Mouse (Mus musculus) stomach, embryonic 14.5 days (tissue): ENCODE results near the gene Myrfl. TPM values are rescaled to one million over a fixed set of nuclear protein-coding genes. Genes with fewer than 3 reads are reported as not detected.

Source experiments
- ATAC-seq: fragments of 200-750 bp; cut with Nextera tagmentation; 2 replicates; pipeline ENCODE4 v1.8.0; 2017; ENCODE audit warnings: low read depth, moderate TSS enrichment; ENCODE audit not compliant: insufficient number of reproducible peaks, insufficient read depth, low FRiP score
- H3K27ac ChIP-seq: fragments of 300-500 bp; sonication (generic); 2 replicates; pipeline ENCODE4 v1.5.1; 2014; ENCODE audit warnings: mild to moderate bottlenecking, low read length, moderate library complexity, mixed read lengths
- H3K27me3 ChIP-seq: fragments of 300-500 bp; sonication (generic); 2 replicates; pipeline ENCODE4 v1.6.1; 2014; ENCODE audit warnings: low read length, control low read depth, mixed read lengths; ENCODE audit not compliant: control insufficient read depth, insufficient read depth
- H3K36me3 ChIP-seq: fragments of 300-500 bp; sonication (generic); 2 replicates; pipeline ENCODE4 v1.6.1; 2014; ENCODE audit warnings: mild to moderate bottlenecking, control low read depth, low read length, moderate library complexity, mixed read lengths; ENCODE audit not compliant: control insufficient read depth, insufficient read depth
- H3K4me1 ChIP-seq: fragments of 300-500 bp; sonication (generic); 2 replicates; pipeline ENCODE4 v1.6.1; 2014; ENCODE audit warnings: low read length, control low read depth, mixed read lengths; ENCODE audit not compliant: control insufficient read depth, insufficient read depth
- H3K4me2 ChIP-seq: fragments of 300-500 bp; sonication (generic); replicated peaks from 2 replicates; pipeline ENCODE4 v1.6.1; 2014; ENCODE audit warnings: low read depth, low read length, control low read depth
- H3K4me3 ChIP-seq: fragments of 300-500 bp; sonication (generic); 2 replicates; pipeline ENCODE4 v1.5.1; 2014; ENCODE audit warnings: low read depth, low read length, control low read depth
- H3K9ac ChIP-seq: fragments of 300-500 bp; sonication (generic); replicated peaks from 2 replicates; pipeline ENCODE4 v1.6.1; 2014; ENCODE audit warnings: low read depth, mild to moderate bottlenecking, control low read depth, low read length, moderate library complexity, mixed read lengths
- H3K9me3 ChIP-seq: fragments of 300-500 bp; sonication (generic); 2 replicates; pipeline ENCODE4 v1.6.1; 2016; ENCODE audit warnings: low read depth, low read length, control low read depth; ENCODE audit not compliant: control insufficient read depth
- WGBS: fragments of 180-500 bp; shearing (Covaris S2); extraction: QIAGEN DNeasy Blood & Tissue Kit; methylation state at CpG from one replicate; pipeline ENCODE4 v1.1.7; 2014; 5-methylcytosine and 5-hydroxymethylcytosine counted together
- polyA plus RNA-seq: library from polyadenylated mRNA; unstranded; fragments of >200 nt; fragmentation: Nextera tagmentation; extraction: Ambion mirVana; gene quantifications from 2 replicates; pipeline ENCODE4 v1.2.1, GENCODE M21; 2014

Gene Myrfl
- polyA plus RNA-seq, 1 experiment from 2014 or later = 0.20 TPM

DNA sequence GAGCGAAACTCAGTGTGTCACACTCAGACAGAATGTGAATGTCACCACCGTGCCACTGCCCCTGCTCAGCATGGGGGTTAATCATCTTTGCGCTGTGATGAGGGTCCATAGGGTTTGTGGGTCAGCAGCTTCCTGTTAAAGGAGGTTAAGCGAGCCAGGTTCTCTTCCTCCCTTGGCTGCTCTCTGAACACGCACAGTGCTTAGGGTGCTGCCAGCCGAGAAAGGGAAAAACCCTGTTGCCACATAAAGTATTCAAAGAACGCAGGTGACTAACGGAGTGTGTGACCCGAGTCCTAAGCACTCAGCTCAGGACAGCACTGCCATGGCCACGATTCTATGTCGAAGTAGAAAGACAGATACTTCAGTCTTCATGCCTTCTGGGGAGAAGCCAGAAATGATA lies 69.4 kb downstream of the Myrfl start:
- H3K27ac ChIP-seq = no peak overlapping the region
- no peaks in the 10 kb centered on the region for H3K9me3 ChIP-seq
- no peaks in the 10 kb centered on the region for H3K4me1 ChIP-seq
- H3K9ac ChIP-seq = no peak overlapping the region
- H3K27me3 ChIP-seq = no peaks in the 10 kb centered on the region
- ATAC-seq = no peak
- no peak overlapping the region for H3K4me3 ChIP-seq
- no peak overlapping the region for H3K4me2 ChIP-seq
- 79% methylated on average over 11 of the region's 11 CpGs for WGBS
- H3K36me3 ChIP-seq = no peaks in the 10 kb centered on the region

- Histone ChIP-seq H3K4me1 (no peaks in the 10 kb centered on the region), H3K4me3 (no peak overlapping the region), H3K27me3 (no peaks in the 10 kb centered on the region), H3K9ac (no peak overlapping the region), H3K27ac (no peak overlapping the region), H3K36me3 (no peaks in the 10 kb centered on the region), H3K4me2 (no peak overlapping the region), H3K9me3 (no peaks in the 10 kb centered on the region)
- 53% methylated on average over 15 of the region's 15 CpGs for WGBS
- no peak for ATAC-seq
Measured at GRCm38 (mm10) chr10:116815311-116816060, 81.2 kb downstream of the Myrfl start.

DNA sequence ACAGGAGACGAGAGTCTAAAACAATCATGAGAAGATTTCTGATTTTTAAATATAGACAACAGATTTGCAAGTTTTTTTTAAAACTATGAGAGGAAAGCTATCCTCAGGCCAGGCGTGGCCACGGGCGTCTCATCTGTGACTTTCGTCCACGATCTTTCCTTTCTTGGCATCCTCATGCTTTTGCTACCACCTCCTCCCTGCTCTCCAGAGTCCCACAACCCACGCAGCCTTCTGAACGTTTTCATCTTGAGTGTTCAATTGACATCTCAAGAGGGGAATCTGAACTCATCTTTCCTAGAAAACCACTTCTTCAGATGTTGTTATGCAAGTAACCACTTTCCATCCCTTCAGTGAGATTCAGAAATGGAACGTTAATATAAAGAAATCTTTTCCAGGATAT lies 83.6 kb downstream of the Myrfl start:
- H3K4me2 ChIP-seq = no peak overlapping the region
- no peak overlapping the region for H3K4me3 ChIP-seq
- no peaks in the 10 kb centered on the region for H3K36me3 ChIP-seq
- H3K27me3 ChIP-seq = no peaks in the 10 kb centered on the region
- 90% methylated on average over 9 of the region's 9 CpGs for WGBS
- H3K4me1 ChIP-seq = no peaks in the 10 kb centered on the region
- no peak overlapping the region for H3K9ac ChIP-seq
- ATAC-seq = no peak
- H3K27ac ChIP-seq = no peak overlapping the region
- no peaks in the 10 kb centered on the region for H3K9me3 ChIP-seq

DNA sequence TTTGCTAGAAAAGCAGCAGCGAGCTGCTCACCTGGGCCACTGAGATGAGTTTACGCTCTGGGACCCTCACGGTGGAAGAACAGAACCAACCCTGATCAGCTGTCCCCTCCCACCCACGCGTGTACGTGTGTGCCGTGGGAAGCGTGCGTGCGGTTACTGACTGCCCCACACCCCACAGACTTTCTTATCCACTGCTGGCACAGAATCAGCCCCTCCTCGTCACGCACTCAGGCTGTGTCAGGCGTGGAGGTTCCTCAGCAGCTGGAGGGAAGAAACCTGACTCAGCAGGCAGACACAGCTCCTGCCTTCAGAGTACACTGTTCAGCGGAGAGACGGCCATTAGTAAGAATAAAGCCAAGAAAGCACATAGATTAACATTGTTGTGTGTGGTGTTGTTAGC lies 86.0 kb downstream of the Myrfl start:
- WGBS = 90% methylated on average over 15 of the region's 15 CpGs
- no peaks in the 10 kb centered on the region for H3K9me3 ChIP-seq
- ATAC-seq = no peak

GRCm38 (mm10) chr10:116809383-116809782 lies 87.3 kb downstream of the Myrfl start:
- Histone ChIP-seq H3K27ac (no peak overlapping the region), H3K27me3 (no peaks in the 10 kb centered on the region), H3K36me3 (no peaks in the 10 kb centered on the region), H3K9me3 (no peaks in the 10 kb centered on the region), H3K4me3 (no peak overlapping the region), H3K4me1 (no peaks in the 10 kb centered on the region), H3K9ac (no peak overlapping the region), H3K4me2 (no peak overlapping the region)
- no peak for ATAC-seq
- WGBS = 41% methylated on average over 9 of the region's 9 CpGs

More for the DNA sequence above, 86.0 kb downstream of the Myrfl start:
- Histone ChIP-seq H3K27ac (no peak overlapping the region), H3K4me2 (no peak overlapping the region), H3K4me3 (no peak overlapping the region), H3K4me1 (no peaks in the 10 kb centered on the region), H3K36me3 (no peaks in the 10 kb centered on the region), H3K9ac (no peak overlapping the region), H3K27me3 (no peaks in the 10 kb centered on the region)

GRCm38 (mm10) chr10:116808556-116809353 lies 88.0 kb downstream of the Myrfl start:
- Histone ChIP-seq H3K27me3 (no peaks in the 10 kb centered on the region), H3K4me3 (no peak overlapping the region), H3K27ac (no peak overlapping the region), H3K9ac (no peak overlapping the region), H3K4me2 (no peak overlapping the region), H3K4me1 (no peaks in the 10 kb centered on the region), H3K9me3 (no peaks in the 10 kb centered on the region), H3K36me3 (no peaks in the 10 kb centered on the region)
- ATAC-seq = no peak
- WGBS = 91% methylated on average over 10 of the region's 10 CpGs

DNA sequence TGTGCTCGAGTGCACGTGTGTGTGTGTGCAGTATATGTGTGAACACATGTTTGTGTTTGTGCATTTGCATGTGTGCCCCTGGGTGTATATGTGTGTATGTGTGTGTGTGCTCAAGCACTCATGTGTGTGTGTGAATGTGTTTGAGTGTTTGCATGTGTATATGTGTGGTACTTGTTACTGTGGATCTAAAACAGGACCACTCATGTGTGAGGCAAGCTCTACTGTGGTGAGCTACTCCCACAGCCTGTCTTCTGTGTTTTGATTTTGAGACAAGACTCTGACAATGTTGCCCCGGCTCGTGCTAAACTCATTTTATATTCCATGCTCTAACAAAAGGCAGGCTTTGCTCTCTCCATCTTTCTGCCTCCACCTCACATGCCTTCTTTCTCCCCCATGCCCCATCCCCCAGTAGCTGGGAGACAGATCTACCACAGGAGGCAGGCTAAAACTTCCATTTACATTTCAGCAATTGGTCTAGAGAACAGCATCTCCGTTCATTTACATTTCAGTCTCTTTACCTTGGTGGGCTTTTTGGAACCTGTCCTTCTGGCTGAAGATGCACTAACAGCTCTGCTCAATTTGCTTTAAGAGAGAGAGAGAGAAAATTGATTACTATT lies 94.4 kb downstream of the Myrfl start:
- Histone ChIP-seq H3K27ac (no peak overlapping the region), H3K9me3 (no peaks in the 10 kb centered on the region), H3K4me3 (no peak overlapping the region), H3K27me3 (no peaks in the 10 kb centered on the region), H3K9ac (no peak overlapping the region), H3K4me2 (no peak overlapping the region), H3K36me3 (no peaks in the 10 kb centered on the region), H3K4me1 (no peaks in the 10 kb centered on the region)
- ATAC-seq = 0 out of 2 replicates have a peak, but pooled peaks have one; percentile 6
- WGBS = 51% methylated on average over 5 of the region's 5 CpGs

GRCm38 (mm10) chr10:116801281-116801680 lies 95.4 kb downstream of the Myrfl start:
- 43% methylated on average over 4 of the region's 4 CpGs for WGBS
- H3K9me3 ChIP-seq = no peaks in the 10 kb centered on the region
- H3K4me3 ChIP-seq = no peak overlapping the region
- no peaks in the 10 kb centered on the region for H3K4me1 ChIP-seq
- H3K36me3 ChIP-seq = no peaks in the 10 kb centered on the region
- no peak for ATAC-seq
- H3K9ac ChIP-seq = no peak overlapping the region
- no peaks in the 10 kb centered on the region for H3K27me3 ChIP-seq
- no peak overlapping the region for H3K27ac ChIP-seq
- no peak overlapping the region for H3K4me2 ChIP-seq
